Mouse (Mus musculus): ENCODE data around the gene Esrra. TPM values are rescaled to one million over a fixed set of nuclear protein-coding genes. Genes with fewer than 3 reads are reported as not detected.

Gene Esrra
- polyA plus RNA-seq, 1 experiment from 2014 or later: 9.9 TPM

- Histone ChIP-seq H3K4me2 (ENCODE audit: low read length) (no peak overlapping the region), H3K4me3 (ENCODE audit: low read depth, low read length) (no peak overlapping the region), H3K9ac (ENCODE audit: low read length) (no peak overlapping the region), H3K36me3 (ENCODE audit: control insufficient read depth, insufficient read depth, low read length) (peaks cover 64% of the 10 kb centered on the region), H3K27me3 (replicated peaks; ENCODE audit: control insufficient read depth, insufficient read depth, low read length) (no peaks in the 10 kb centered on the region), H3K27ac (ENCODE audit: low read depth) (no peak overlapping the region), H3K4me1 (replicated peaks; ENCODE audit: control insufficient read depth, insufficient read depth, low read length) (peaks cover 20% of the 10 kb centered on the region), H3K9me3 (ENCODE audit: control insufficient read depth, low read length) (no peaks in the 10 kb centered on the region)
- WGBS: 49% methylated on average over 8 of the region's 9 CpGs
- DNase-seq (ENCODE audit: low spot score): no peak
- ATAC-seq (replicated peaks; ENCODE audit: low FRiP score, low TSS enrichment, low read depth): no peak
These were observed 32.4 kb upstream of the Esrra start for GRCm38 (mm10) chr19:6954046-6954445.

GRCm38 (mm10) chr19:6952712-6953037 lies 31.1 kb upstream of the Esrra start:
- no peak for ATAC-seq (replicated peaks; ENCODE audit: low FRiP score, low TSS enrichment, low read depth)
- Histone ChIP-seq H3K27ac (ENCODE audit: low read depth) (peak overlapping the region; percentile 92), H3K9me3 (ENCODE audit: control insufficient read depth, low read length) (no peaks in the 10 kb centered on the region), H3K36me3 (ENCODE audit: control insufficient read depth, insufficient read depth, low read length) (peaks cover 50% of the 10 kb centered on the region), H3K9ac (ENCODE audit: low read length) (peak overlapping the region; percentile 61), H3K4me1 (replicated peaks; ENCODE audit: control insufficient read depth, insufficient read depth, low read length) (peaks cover 20% of the 10 kb centered on the region), H3K4me2 (ENCODE audit: low read length) (peak overlapping the region; percentile 94), H3K27me3 (replicated peaks; ENCODE audit: control insufficient read depth, insufficient read depth, low read length) (no peaks in the 10 kb centered on the region), H3K4me3 (ENCODE audit: low read depth, low read length) (peak overlapping the region; percentile 52; the same call in 1 of the 2 replicates)
- 17% methylated on average over 3 of the region's 3 CpGs for whole genome bisulfite sequencing
- DNase-seq (ENCODE audit: low spot score): no peak

GRCm38 (mm10) chr19:6951994-6952711 lies 30.5 kb upstream of the Esrra start:
- ATAC-seq (replicated peaks; ENCODE audit: low FRiP score, low TSS enrichment, low read depth) (peak; percentile 33), DNase-seq (ENCODE audit: low spot score) (peak; percentile 86)
- H3K36me3 ChIP-seq (ENCODE audit: control insufficient read depth, insufficient read depth, low read length): peaks cover 45% of the 10 kb centered on the region
- peak overlapping the region; percentile 94 for H3K4me2 ChIP-seq (ENCODE audit: low read length)
- H3K4me3 ChIP-seq (ENCODE audit: low read depth, low read length): peak overlapping the region; percentile 52
- H3K27me3 ChIP-seq (replicated peaks; ENCODE audit: control insufficient read depth, insufficient read depth, low read length): no peaks in the 10 kb centered on the region
- 2% methylated on average over 31 of the region's 31 CpGs for WGBS
- H3K9ac ChIP-seq (ENCODE audit: low read length): peak overlapping the region; percentile 61
- no peaks in the 10 kb centered on the region for H3K9me3 ChIP-seq (ENCODE audit: control insufficient read depth, low read length)
- H3K27ac ChIP-seq (ENCODE audit: low read depth): peak overlapping the region; percentile 92
- H3K4me1 ChIP-seq (replicated peaks; ENCODE audit: control insufficient read depth, insufficient read depth, low read length): peaks cover 20% of the 10 kb centered on the region

GRCm38 (mm10) chr19:6951381-6951968 lies 29.9 kb upstream of the Esrra start:
- no peaks in the 10 kb centered on the region for H3K9me3 ChIP-seq (ENCODE audit: control insufficient read depth, low read length)
- peak overlapping the region; percentile 94 for H3K4me2 ChIP-seq (ENCODE audit: low read length)
- H3K9ac ChIP-seq (ENCODE audit: low read length): peak overlapping the region; percentile 61
- H3K36me3 ChIP-seq (ENCODE audit: control insufficient read depth, insufficient read depth, low read length): peaks cover 38% of the 10 kb centered on the region
- peak overlapping the region; percentile 52 for H3K4me3 ChIP-seq (ENCODE audit: low read depth, low read length)
- H3K4me1 ChIP-seq (replicated peaks; ENCODE audit: control insufficient read depth, insufficient read depth, low read length): peaks cover 20% of the 10 kb centered on the region
- H3K27ac ChIP-seq (ENCODE audit: low read depth): peak overlapping the region; percentile 92
- DNase-seq (ENCODE audit: low spot score) (peak; percentile 91), ATAC-seq (replicated peaks; ENCODE audit: low FRiP score, low TSS enrichment, low read depth) (peak; percentile 82)
- WGBS: under 1% methylated on average over 35 of the region's 35 CpGs
- H3K27me3 ChIP-seq (replicated peaks; ENCODE audit: control insufficient read depth, insufficient read depth, low read length): no peaks in the 10 kb centered on the region

GRCm38 (mm10) chr19:6950613-6951153 lies 29.1 kb upstream of the Esrra start:
- ATAC-seq (replicated peaks; ENCODE audit: low FRiP score, low TSS enrichment, low read depth): peak; percentile 30
- peak overlapping the region; percentile 92 for H3K27ac ChIP-seq (ENCODE audit: low read depth)
- no peaks in the 10 kb centered on the region for H3K27me3 ChIP-seq (replicated peaks; ENCODE audit: control insufficient read depth, insufficient read depth, low read length)
- peak overlapping the region; percentile 61 for H3K9ac ChIP-seq (ENCODE audit: low read length)
- peak overlapping the region; percentile 52 for H3K4me3 ChIP-seq (ENCODE audit: low read depth, low read length)
- under 1% methylated on average over 28 of the region's 28 CpGs for WGBS
- peak overlapping the region; percentile 94 for H3K4me2 ChIP-seq (ENCODE audit: low read length)
- peaks cover 30% of the 10 kb centered on the region for H3K36me3 ChIP-seq (ENCODE audit: control insufficient read depth, insufficient read depth, low read length)
- H3K4me1 ChIP-seq (replicated peaks; ENCODE audit: control insufficient read depth, insufficient read depth, low read length): peaks cover 20% of the 10 kb centered on the region
- peak; percentile 84 for DNase-seq (ENCODE audit: low spot score)
- no peaks in the 10 kb centered on the region for H3K9me3 ChIP-seq (ENCODE audit: control insufficient read depth, low read length)

GRCm38 (mm10) chr19:6949951-6950350 lies 28.3 kb upstream of the Esrra start:
- peak overlapping the region; percentile 61 for H3K9ac ChIP-seq (ENCODE audit: low read length)
- WGBS: 58% methylated on average over 5 of the region's 5 CpGs
- H3K36me3 ChIP-seq (ENCODE audit: control insufficient read depth, insufficient read depth, low read length): peaks cover 23% of the 10 kb centered on the region
- peaks cover 20% of the 10 kb centered on the region for H3K4me1 ChIP-seq (replicated peaks; ENCODE audit: control insufficient read depth, insufficient read depth, low read length)
- H3K4me3 ChIP-seq (ENCODE audit: low read depth, low read length): peak overlapping the region; percentile 52
- peak overlapping the region; percentile 92; the same call in 1 of the 2 replicates for H3K27ac ChIP-seq (ENCODE audit: low read depth)
- no peak for ATAC-seq (replicated peaks; ENCODE audit: low FRiP score, low TSS enrichment, low read depth)
- H3K27me3 ChIP-seq (replicated peaks; ENCODE audit: control insufficient read depth, insufficient read depth, low read length): no peaks in the 10 kb centered on the region
- peak overlapping the region; percentile 94 for H3K4me2 ChIP-seq (ENCODE audit: low read length)
- H3K9me3 ChIP-seq (ENCODE audit: control insufficient read depth, low read length): no peaks in the 10 kb centered on the region
- no peak for DNase-seq (ENCODE audit: low spot score)

GRCm38 (mm10) chr19:6949532-6949931 lies 27.9 kb upstream of the Esrra start:
- Histone ChIP-seq H3K36me3 (ENCODE audit: control insufficient read depth, insufficient read depth, low read length) (peaks cover 19% of the 10 kb centered on the region), H3K9ac (ENCODE audit: low read length) (no peak overlapping the region), H3K4me2 (ENCODE audit: low read length) (peak overlapping the region; percentile 94; the same call in 1 of the 2 replicates), H3K27ac (ENCODE audit: low read depth) (no peak overlapping the region), H3K4me1 (replicated peaks; ENCODE audit: control insufficient read depth, insufficient read depth, low read length) (peaks cover 20% of the 10 kb centered on the region), H3K9me3 (ENCODE audit: control insufficient read depth, low read length) (no peaks in the 10 kb centered on the region), H3K27me3 (replicated peaks; ENCODE audit: control insufficient read depth, insufficient read depth, low read length) (no peaks in the 10 kb centered on the region), H3K4me3 (ENCODE audit: low read depth, low read length) (0 out of 2 replicates have a peak overlapping the region, but pooled peaks have one; percentile 52)
- no peak for ATAC-seq (replicated peaks; ENCODE audit: low FRiP score, low TSS enrichment, low read depth)
- WGBS: 86% methylated on average over 5 of the region's 5 CpGs
- no peak for DNase-seq (ENCODE audit: low spot score)

- Histone ChIP-seq H3K9me3 (ENCODE audit: control insufficient read depth, low read length) (no peaks in the 10 kb centered on the region), H3K4me3 (ENCODE audit: low read depth, low read length) (no peak overlapping the region), H3K9ac (ENCODE audit: low read length) (no peak overlapping the region), H3K36me3 (ENCODE audit: control insufficient read depth, insufficient read depth, low read length) (peaks cover 9% of the 10 kb centered on the region), H3K4me1 (replicated peaks; ENCODE audit: control insufficient read depth, insufficient read depth, low read length) (peaks cover 18% of the 10 kb centered on the region), H3K4me2 (ENCODE audit: low read length) (no peak overlapping the region), H3K27me3 (replicated peaks; ENCODE audit: control insufficient read depth, insufficient read depth, low read length) (no peaks in the 10 kb centered on the region), H3K27ac (ENCODE audit: low read depth) (no peak overlapping the region)
- DNase-seq (ENCODE audit: low spot score) (no peak), ATAC-seq (replicated peaks; ENCODE audit: low FRiP score, low TSS enrichment, low read depth) (no peak)
- WGBS: 78% methylated on average over 4 of the region's 4 CpGs
These were observed 26.6 kb upstream of the Esrra start for GRCm38 (mm10) chr19:6948186-6948585.

Data from intestine, embryonic 14.5 days (tissue).